Mouse (Mus musculus): ENCODE measurements around the gene Agbl5. TPM values are rescaled to one million over a fixed set of nuclear protein-coding genes. Genes with fewer than 3 reads are reported as not detected.

The Agbl5 gene
- polyA plus RNA-seq, 1 experiment: 3.1 TPM

GRCm38 (mm10) chr5:30950922-30951321, 62.4 kb downstream of the Agbl5 start:
- no peak overlapping the region for H3ac ChIP-seq (ENCODE audit: control insufficient read depth, insufficient read length)
- H3K4me2 ChIP-seq (ENCODE audit: low read depth): peak overlapping the region; percentile 79
- TF ChIP-seq MYOD1 (IDR thresholded peaks at IDR 0.05; ENCODE audit: control insufficient read depth in 1 of 3, insufficient read length in 2 of 3, low read depth in 2 of 3) (no peak), POLR2AphosphoS2 (IDR thresholded peaks at IDR 0.05; ENCODE audit: insufficient read length, low read depth) (peak; percentile 75), E2F4 (IDR thresholded peaks at IDR 0.05; ENCODE audit: insufficient read depth) (no peak)
- H3K4me3 ChIP-seq: peak overlapping the region; percentile 39
- H3K79me2 ChIP-seq (ENCODE audit: control insufficient read depth, insufficient read depth): peaks cover 20% of the 10 kb centered on the region
- peaks cover 23% of the 10 kb centered on the region for H3K36me3 ChIP-seq (ENCODE audit: control insufficient read depth, insufficient read depth)
- no peaks in the 10 kb centered on the region for H3K27me3 ChIP-seq (ENCODE audit: control insufficient read depth, insufficient read depth, insufficient read length)

GRCm38 (mm10) chr5:30951706-30952105, 63.2 kb downstream of the Agbl5 start:
- Histone ChIP-seq H3K4me2 (ENCODE audit: low read depth) (peak overlapping the region; percentile 79), H3K79me2 (ENCODE audit: control insufficient read depth, insufficient read depth) (peaks cover 20% of the 10 kb centered on the region), H3K36me3 (ENCODE audit: control insufficient read depth, insufficient read depth) (peaks cover 26% of the 10 kb centered on the region), H3ac (ENCODE audit: control insufficient read depth, insufficient read length) (no peak overlapping the region), H3K27me3 (ENCODE audit: control insufficient read depth, insufficient read depth, insufficient read length) (no peaks in the 10 kb centered on the region), H3K4me3 (no peak overlapping the region)
- no peak for TF ChIP-seq TCF12 (IDR thresholded peaks at IDR 0.05; ENCODE audit: insufficient read depth, poor library complexity, severe bottlenecking)
- TF ChIP-seq MAX (IDR thresholded peaks at IDR 0.05; ENCODE audit: low read depth): no peak
- peak; percentile 58 for TF ChIP-seq POLR2AphosphoS2 (IDR thresholded peaks at IDR 0.05; ENCODE audit: insufficient read length, low read depth)
- TF ChIP-seq TCF3 (IDR thresholded peaks at IDR 0.05; ENCODE audit: insufficient read length, low read depth): no peak

- TF ChIP-seq POLR2AphosphoS2 (IDR thresholded peaks at IDR 0.05; ENCODE audit: insufficient read length, low read depth): peak; percentile 54
- TF ChIP-seq CEBPB (IDR thresholded peaks at IDR 0.05; ENCODE audit: insufficient read depth, poor library complexity, severe bottlenecking): no peak
- TF ChIP-seq E2F4 (IDR thresholded peaks at IDR 0.05; ENCODE audit: insufficient read depth): no peak
- TF ChIP-seq REST (IDR thresholded peaks at IDR 0.05; ENCODE audit: insufficient read depth, insufficient read length): no peak
- no peak for TF ChIP-seq POLR2A (IDR thresholded peaks at IDR 0.05; ENCODE audit: insufficient read length, low read depth)
- Histone ChIP-seq H3K27me3 (ENCODE audit: control insufficient read depth, insufficient read depth, insufficient read length) (no peaks in the 10 kb centered on the region), H3K79me2 (ENCODE audit: control insufficient read depth, insufficient read depth) (peaks cover 22% of the 10 kb centered on the region), H3K4me3 (no peak overlapping the region), H3K4me2 (ENCODE audit: low read depth) (no peak overlapping the region), H3K36me3 (ENCODE audit: control insufficient read depth, insufficient read depth) (peaks cover 29% of the 10 kb centered on the region), H3ac (ENCODE audit: control insufficient read depth, insufficient read length) (no peak overlapping the region)
Measured at GRCm38 (mm10) chr5:30952551-30952950, 64.1 kb downstream of the Agbl5 start.

GRCm38 (mm10) chr5:30954065-30954464, 65.6 kb downstream of the Agbl5 start:
- Histone ChIP-seq H3K79me2 (ENCODE audit: control insufficient read depth, insufficient read depth) (peaks cover 36% of the 10 kb centered on the region), H3K36me3 (ENCODE audit: control insufficient read depth, insufficient read depth) (peaks cover 36% of the 10 kb centered on the region), H3K4me2 (ENCODE audit: low read depth) (no peak overlapping the region), H3K4me3 (no peak overlapping the region), H3K27me3 (ENCODE audit: control insufficient read depth, insufficient read depth, insufficient read length) (no peaks in the 10 kb centered on the region), H3ac (ENCODE audit: control insufficient read depth, insufficient read length) (no peak overlapping the region)
- TF ChIP-seq CEBPB (IDR thresholded peaks at IDR 0.05; ENCODE audit: insufficient read depth, poor library complexity, severe bottlenecking): no peak
- peak; percentile 40 for TF ChIP-seq POLR2AphosphoS2 (IDR thresholded peaks at IDR 0.05; ENCODE audit: insufficient read length, low read depth)

GRCm38 (mm10) chr5:30954556-30954955, 66.1 kb downstream of the Agbl5 start:
- Histone ChIP-seq H3K4me2 (ENCODE audit: low read depth) (no peak overlapping the region), H3K79me2 (ENCODE audit: control insufficient read depth, insufficient read depth) (peaks cover 41% of the 10 kb centered on the region), H3K27me3 (ENCODE audit: control insufficient read depth, insufficient read depth, insufficient read length) (no peaks in the 10 kb centered on the region), H3K36me3 (ENCODE audit: control insufficient read depth, insufficient read depth) (peaks cover 36% of the 10 kb centered on the region), H3ac (ENCODE audit: control insufficient read depth, insufficient read length) (no peak overlapping the region), H3K4me3 (no peak overlapping the region)
- TF ChIP-seq USF1 (IDR thresholded peaks at IDR 0.05; ENCODE audit: low read depth): no peak
- no peak for TF ChIP-seq MAX (IDR thresholded peaks at IDR 0.05; ENCODE audit: low read depth)
- peak; percentile 47 for TF ChIP-seq POLR2A (IDR thresholded peaks at IDR 0.05; ENCODE audit: insufficient read length, low read depth)
- no peak for TF ChIP-seq MYOG (IDR thresholded peaks at IDR 0.05; ENCODE audit: control insufficient read depth in 1 of 3, insufficient read depth in 1 of 3, insufficient read length in 2 of 3, low read depth in 2 of 3)
- TF ChIP-seq POLR2AphosphoS2 (IDR thresholded peaks at IDR 0.05; ENCODE audit: insufficient read length, low read depth): peak; percentile 54

GRCm38 (mm10) chr5:30955751-30956150, 67.3 kb downstream of the Agbl5 start:
- Histone ChIP-seq H3K4me2 (ENCODE audit: low read depth) (no peak overlapping the region), H3K4me3 (no peak overlapping the region), H3K27me3 (ENCODE audit: control insufficient read depth, insufficient read depth, insufficient read length) (no peaks in the 10 kb centered on the region), H3K36me3 (ENCODE audit: control insufficient read depth, insufficient read depth) (peaks cover 36% of the 10 kb centered on the region), H3ac (ENCODE audit: control insufficient read depth, insufficient read length) (no peak overlapping the region), H3K79me2 (ENCODE audit: control insufficient read depth, insufficient read depth) (peaks cover 39% of the 10 kb centered on the region)
- no peak for TF ChIP-seq MAX (IDR thresholded peaks at IDR 0.05; ENCODE audit: low read depth)
- no peak for TF ChIP-seq POLR2A (IDR thresholded peaks at IDR 0.05; ENCODE audit: insufficient read length, low read depth)
- TF ChIP-seq MYOG (IDR thresholded peaks at IDR 0.05; ENCODE audit: control insufficient read depth in 1 of 3, insufficient read depth in 1 of 3, insufficient read length in 2 of 3, low read depth in 2 of 3): no peak
- TF ChIP-seq TCF3 (IDR thresholded peaks at IDR 0.05; ENCODE audit: insufficient read length, low read depth): no peak
- no peak for TF ChIP-seq E2F4 (IDR thresholded peaks at IDR 0.05; ENCODE audit: insufficient read depth)
- no peak for TF ChIP-seq CEBPB (IDR thresholded peaks at IDR 0.05; ENCODE audit: insufficient read depth, poor library complexity, severe bottlenecking)
- TF ChIP-seq MYOD1 (IDR thresholded peaks at IDR 0.05; ENCODE audit: control insufficient read depth in 1 of 3, insufficient read length in 2 of 3, low read depth in 2 of 3): peak in 1 of 3 experiments; percentile 58

Other genes starting within 250 kb of the Agbl5 start
- 33.1 TPM for gene Slc35f6, start 240.8 kb upstream of the Agbl5 start, polyA plus RNA-seq (2012; fragmentation: generic; extraction: Trizol)
- gene Cenpa, start 221.9 kb upstream of the Agbl5 start, polyA plus RNA-seq (2012; fragmentation: generic; extraction: Trizol): 65.3 TPM
- gene Dpysl5, start 177.1 kb upstream of the Agbl5 start, polyA plus RNA-seq (2012; fragmentation: generic; extraction: Trizol): 0.01 TPM
- gene Mapre3, start 74.1 kb upstream of the Agbl5 start, polyA plus RNA-seq (2012; fragmentation: generic; extraction: Trizol): 58.7 TPM
- gene Tmem214, start 20.7 kb upstream of the Agbl5 start, polyA plus RNA-seq (2012; fragmentation: generic; extraction: Trizol): 52.8 TPM
- 262 TPM for gene Ost4, start 19.1 kb downstream of the Agbl5 start, polyA plus RNA-seq (2012; fragmentation: generic; extraction: Trizol)
- gene Emilin1, start 24.7 kb downstream of the Agbl5 start, polyA plus RNA-seq (2012; fragmentation: generic; extraction: Trizol): 25.8 TPM
- gene Khk, start 32.7 kb downstream of the Agbl5 start, polyA plus RNA-seq (2012; fragmentation: generic; extraction: Trizol): 16.6 TPM
- 26.2 TPM for gene Cgref1, start 56.9 kb downstream of the Agbl5 start, polyA plus RNA-seq (2012; fragmentation: generic; extraction: Trizol)
- gene Preb, start 71.7 kb downstream of the Agbl5 start, polyA plus RNA-seq (2012; fragmentation: generic; extraction: Trizol): 158 TPM
- gene Tcf23, start 80.0 kb downstream of the Agbl5 start, polyA plus RNA-seq (2012; fragmentation: generic; extraction: Trizol): 0.62 TPM
- gene Atraid, start 159.6 kb downstream of the Agbl5 start, polyA plus RNA-seq (2012; fragmentation: generic; extraction: Trizol): 143 TPM
- gene Slc5a6, start 160.2 kb downstream of the Agbl5 start, polyA plus RNA-seq (2012; fragmentation: generic; extraction: Trizol): 11.1 TPM
- gene Cad, start 166.1 kb downstream of the Agbl5 start, polyA plus RNA-seq (2012; fragmentation: generic; extraction: Trizol): 31.5 TPM
- not detected for gene Dnajc5g, start 217.6 kb downstream of the Agbl5 start, polyA plus RNA-seq (2012; fragmentation: generic; extraction: Trizol)
- gene Slc30a3, start 219.5 kb downstream of the Agbl5 start, polyA plus RNA-seq (2012; fragmentation: generic; extraction: Trizol): 0.19 TPM
- gene Trim54, start 228.0 kb downstream of the Agbl5 start, polyA plus RNA-seq (2012; fragmentation: generic; extraction: Trizol): 110 TPM